Mouse (Mus musculus) kidney, embryonic 16.5 days (tissue): ENCODE results near the gene Galnt18. TPM values are rescaled to one million over a fixed set of nuclear protein-coding genes. Genes with fewer than 3 reads are reported as not detected.

Source experiments
- ATAC-seq: fragments of 200-750 bp; cut with Nextera tagmentation; 2 replicates; pipeline ENCODE4 v1.8.0; 2017; ENCODE audit warnings: moderate TSS enrichment; ENCODE audit not compliant: low FRiP score, low TSS enrichment
- H3K27ac ChIP-seq: fragments of 300-500 bp; sonication (generic); 2 replicates; pipeline ENCODE4 v1.5.1; 2014; ENCODE audit warnings: low read length
- H3K27me3 ChIP-seq: fragments of 300-500 bp; sonication (generic); 2 replicates; pipeline ENCODE4 v1.6.1; 2014; ENCODE audit warnings: low read length, control low read depth, mixed read lengths; ENCODE audit not compliant: insufficient read depth
- H3K36me3 ChIP-seq: fragments of 300-500 bp; sonication (generic); 2 replicates; pipeline ENCODE4 v1.6.1; 2014; ENCODE audit warnings: low read length, control low read depth, mixed read lengths; ENCODE audit not compliant: insufficient read depth
- H3K4me1 ChIP-seq: fragments of 300-500 bp; sonication (generic); 2 replicates; pipeline ENCODE4 v1.6.1; 2014; ENCODE audit warnings: low read length, control low read depth, mixed read lengths; ENCODE audit not compliant: insufficient read depth
- H3K4me2 ChIP-seq: fragments of 300-500 bp; sonication (generic); replicated peaks from 2 replicates; pipeline ENCODE4 v1.6.1; 2014; ENCODE audit warnings: low read depth, low read length
- H3K4me3 ChIP-seq: fragments of 300-500 bp; sonication (generic); 2 replicates; pipeline ENCODE4 v1.5.1; 2014; ENCODE audit warnings: mild to moderate bottlenecking, low read length
- H3K9ac ChIP-seq: fragments of 300-500 bp; sonication (generic); replicated peaks from 2 replicates; pipeline ENCODE4 v1.6.1; 2014; ENCODE audit warnings: low read length
- H3K9me3 ChIP-seq: fragments of 300-500 bp; sonication (generic); 2 replicates; pipeline ENCODE4 v1.6.1; 2016; ENCODE audit warnings: low read length, control low read depth
- WGBS: fragments of 180-500 bp; shearing (Covaris S2); extraction: QIAGEN DNeasy Blood & Tissue Kit; methylation state at CpG from one replicate; pipeline ENCODE4 v1.1.7; 2014; 5-methylcytosine and 5-hydroxymethylcytosine counted together
- polyA plus RNA-seq: library from polyadenylated mRNA; unstranded; fragments of >200 nt; fragmentation: Nextera tagmentation; extraction: Ambion mirVana; gene quantifications from 2 replicates; pipeline ENCODE4 v1.2.1, GENCODE M21; 2015

Galnt18 gene
- polyA plus RNA-seq, 1 experiment from 2014 or later = 46.4 TPM

- 87% methylated on average over 6 of the region's 6 CpGs for WGBS
- no peak for ATAC-seq
Measured at GRCm38 (mm10) chr7:111593680-111594079, 186.1 kb downstream of the Galnt18 start.

GRCm38 (mm10) chr7:111589506-111590125 lies 190.2 kb downstream of the Galnt18 start:
- Histone ChIP-seq H3K9me3 (no peaks in the 10 kb centered on the region), H3K27me3 (no peaks in the 10 kb centered on the region), H3K27ac (no peak overlapping the region), H3K4me3 (no peak overlapping the region), H3K4me1 (no peaks in the 10 kb centered on the region), H3K4me2 (no peak overlapping the region), H3K9ac (no peak overlapping the region), H3K36me3 (no peaks in the 10 kb centered on the region)
- WGBS = 71% methylated on average over 5 of the region's 5 CpGs
- ATAC-seq = no peak

More at GRCm38 (mm10) chr7:111593680-111594079, 186.1 kb downstream of the Galnt18 start:
- no peak overlapping the region for H3K4me3 ChIP-seq
- no peaks in the 10 kb centered on the region for H3K9me3 ChIP-seq
- no peak overlapping the region for H3K9ac ChIP-seq
- no peak overlapping the region for H3K27ac ChIP-seq
- H3K4me2 ChIP-seq = no peak overlapping the region
- H3K36me3 ChIP-seq = no peaks in the 10 kb centered on the region
- no peaks in the 10 kb centered on the region for H3K27me3 ChIP-seq
- no peaks in the 10 kb centered on the region for H3K4me1 ChIP-seq

GRCm38 (mm10) chr7:111588291-111588781 lies 191.4 kb downstream of the Galnt18 start:
- no peak overlapping the region for H3K4me2 ChIP-seq
- WGBS = 33% methylated on average over 4 of the region's 4 CpGs
- H3K9ac ChIP-seq = no peak overlapping the region
- no peak for ATAC-seq
- H3K4me3 ChIP-seq = no peak overlapping the region
- no peaks in the 10 kb centered on the region for H3K27me3 ChIP-seq
- no peaks in the 10 kb centered on the region for H3K4me1 ChIP-seq
- no peaks in the 10 kb centered on the region for H3K36me3 ChIP-seq
- H3K9me3 ChIP-seq = no peaks in the 10 kb centered on the region
- no peak overlapping the region for H3K27ac ChIP-seq

- H3K4me2 ChIP-seq = no peak overlapping the region
- ATAC-seq = no peak
- H3K4me1 ChIP-seq = no peaks in the 10 kb centered on the region
- WGBS = 70% methylated on average over 6 of the region's 6 CpGs
- no peaks in the 10 kb centered on the region for H3K27me3 ChIP-seq
- H3K9me3 ChIP-seq = no peaks in the 10 kb centered on the region
- no peak overlapping the region for H3K4me3 ChIP-seq
- H3K9ac ChIP-seq = no peak overlapping the region
- H3K36me3 ChIP-seq = no peaks in the 10 kb centered on the region
- no peak overlapping the region for H3K27ac ChIP-seq
Measured at GRCm38 (mm10) chr7:111580547-111580946, 199.2 kb downstream of the Galnt18 start.

GRCm38 (mm10) chr7:111575096-111575495 lies 204.7 kb downstream of the Galnt18 start:
- Histone ChIP-seq H3K36me3 (no peaks in the 10 kb centered on the region), H3K4me1 (no peaks in the 10 kb centered on the region), H3K9me3 (no peaks in the 10 kb centered on the region), H3K4me2 (no peak overlapping the region), H3K4me3 (no peak overlapping the region), H3K27me3 (no peaks in the 10 kb centered on the region), H3K9ac (no peak overlapping the region), H3K27ac (no peak overlapping the region)
- WGBS = 50% methylated on average over 2 of the region's 2 CpGs
- ATAC-seq = no peak

GRCm38 (mm10) chr7:111572336-111572735 lies 207.4 kb downstream of the Galnt18 start:
- H3K4me3 ChIP-seq = no peak overlapping the region
- H3K4me1 ChIP-seq = no peaks in the 10 kb centered on the region
- H3K9ac ChIP-seq = no peak overlapping the region
- H3K4me2 ChIP-seq = no peak overlapping the region
- H3K9me3 ChIP-seq = no peaks in the 10 kb centered on the region
- H3K36me3 ChIP-seq = no peaks in the 10 kb centered on the region
- 91% methylated on average over 2 of the region's 2 CpGs for WGBS
- no peak for ATAC-seq
- no peaks in the 10 kb centered on the region for H3K27me3 ChIP-seq
- no peak overlapping the region for H3K27ac ChIP-seq

GRCm38 (mm10) chr7:111566838-111567237 lies 212.9 kb downstream of the Galnt18 start:
- no peak overlapping the region for H3K4me2 ChIP-seq
- no peaks in the 10 kb centered on the region for H3K27me3 ChIP-seq
- no peak for ATAC-seq
- 65% methylated on average over 6 of the region's 6 CpGs for WGBS
- H3K4me1 ChIP-seq = 0 out of 2 replicates have a peak, but pooled peaks cover 2% of the 10 kb centered on the region
- no peaks in the 10 kb centered on the region for H3K9me3 ChIP-seq
- no peaks in the 10 kb centered on the region for H3K36me3 ChIP-seq
- H3K9ac ChIP-seq = no peak overlapping the region
- no peak overlapping the region for H3K4me3 ChIP-seq
- H3K27ac ChIP-seq = no peak overlapping the region

- H3K4me2 ChIP-seq = no peak overlapping the region
- no peak overlapping the region for H3K9ac ChIP-seq
- ATAC-seq = no peak
- peaks cover 6% of the 10 kb centered on the region; the same call in 1 of the 2 replicates for H3K9me3 ChIP-seq
- no peaks in the 10 kb centered on the region for H3K27me3 ChIP-seq
- H3K27ac ChIP-seq = no peak overlapping the region
- WGBS = 63% methylated on average over 9 of the region's 9 CpGs
- 0 out of 2 replicates have a peak, but pooled peaks cover 2% of the 10 kb centered on the region for H3K4me1 ChIP-seq
- no peak overlapping the region for H3K4me3 ChIP-seq
- H3K36me3 ChIP-seq = no peaks in the 10 kb centered on the region
Measured at GRCm38 (mm10) chr7:111563316-111564110, 216.3 kb downstream of the Galnt18 start.

GRCm38 (mm10) chr7:111560097-111560496 lies 219.7 kb downstream of the Galnt18 start:
- H3K9ac ChIP-seq = no peak overlapping the region
- H3K36me3 ChIP-seq = no peaks in the 10 kb centered on the region
- H3K4me2 ChIP-seq = no peak overlapping the region
- H3K27ac ChIP-seq = no peak overlapping the region
- WGBS = 81% methylated on average over 3 of the region's 3 CpGs
- no peaks in the 10 kb centered on the region for H3K4me1 ChIP-seq
- H3K4me3 ChIP-seq = no peak overlapping the region
- H3K27me3 ChIP-seq = no peaks in the 10 kb centered on the region
- peaks cover 6% of the 10 kb centered on the region; the same call in 1 of the 2 replicates for H3K9me3 ChIP-seq
- ATAC-seq = no peak

- no peak for ATAC-seq
- Histone ChIP-seq H3K4me2 (no peak overlapping the region), H3K9me3 (peaks cover 6% of the 10 kb centered on the region; the same call in 1 of the 2 replicates), H3K27ac (no peak overlapping the region), H3K4me1 (no peaks in the 10 kb centered on the region), H3K4me3 (no peak overlapping the region), H3K36me3 (no peaks in the 10 kb centered on the region), H3K9ac (no peak overlapping the region), H3K27me3 (no peaks in the 10 kb centered on the region)
- WGBS = 34% methylated on average over 3 of the region's 3 CpGs
Measured at GRCm38 (mm10) chr7:111559011-111559410, 220.8 kb downstream of the Galnt18 start.
